Mouse (Mus musculus) forebrain, postnatal 0 days (tissue): Measurements from ENCODE around the gene Tmem145. TPM values are rescaled to one million over a fixed set of nuclear protein-coding genes. Genes with fewer than 3 reads are reported as not detected.

Experiments used
- ATAC-seq: fragments of 200-750 bp; cut with Nextera tagmentation; 2 replicates; pipeline ENCODE4 v1.8.0; 2017; ENCODE audit warnings: mild to moderate bottlenecking, moderate library complexity
- DNase-seq: peaks from one replicate; pipeline ENCODE4 v3.0.0-alpha.2; 2015
- H3K27ac ChIP-seq: fragments of 300-500 bp; sonication (generic); 2 replicates; pipeline ENCODE4 v1.5.1; 2014; ENCODE audit warnings: low read depth, mild to moderate bottlenecking, antibody characterized with exemption, low read length, moderate library complexity, mixed read lengths
- H3K27me3 ChIP-seq: fragments of 300-500 bp; sonication (generic); 2 replicates; pipeline ENCODE4 v1.6.1; 2014; ENCODE audit warnings: mild to moderate bottlenecking, low read length, mixed read lengths; ENCODE audit not compliant: insufficient read depth
- H3K36me3 ChIP-seq: fragments of 300-500 bp; sonication (generic); 2 replicates; pipeline ENCODE4 v1.6.1; 2014; ENCODE audit warnings: mild to moderate bottlenecking, moderate library complexity; ENCODE audit not compliant: insufficient read depth
- H3K4me1 ChIP-seq: fragments of 300-500 bp; sonication (generic); 2 replicates; pipeline ENCODE4 v1.6.1; 2014; ENCODE audit warnings: antibody characterized with exemption; ENCODE audit not compliant: insufficient read depth
- H3K4me2 ChIP-seq: fragments of 300-500 bp; sonication (generic); 2 replicates; pipeline ENCODE4 v1.6.1; 2014; ENCODE audit warnings: low read depth, mild to moderate bottlenecking, moderate library complexity
- H3K4me3 ChIP-seq: fragments of 300-500 bp; sonication (generic); 2 replicates; pipeline ENCODE4 v1.5.1; 2014; ENCODE audit warnings: low read depth, low read length, mixed read lengths
- H3K9ac ChIP-seq: fragments of 300-500 bp; sonication (generic); 2 replicates; pipeline ENCODE4 v1.6.1; 2014; ENCODE audit warnings: mild to moderate bottlenecking
- H3K9me3 ChIP-seq: fragments of 300-500 bp; sonication (generic); 2 replicates; pipeline ENCODE4 v1.6.1; 2016; ENCODE audit warnings: low read length
- CTCF ChIP-seq: sonication (generic); IDR thresholded peaks from 2 replicates; pipeline ENCODE4 v1.5.1; 2016; ENCODE audit warnings: antibody characterized with exemption, control low read depth, low read depth
- WGBS: fragments of 180-500 bp; shearing (Covaris S2); extraction: QIAGEN DNeasy Blood & Tissue Kit; methylation state at CpG from one replicate; pipeline ENCODE4 v1.1.7; 2014; 5-methylcytosine and 5-hydroxymethylcytosine counted together
- polyA plus RNA-seq: library from polyadenylated mRNA; unstranded; fragments of >200 nt; fragmentation: Nextera tagmentation; extraction: Ambion mirVana; gene quantifications from 2 replicates; pipeline ENCODE4 v1.2.1, GENCODE M21; 2015
- total RNA-seq: library from RNA; depleted of rRNA; stranded (reverse); fragments of >200 nt; gene quantifications from 2 replicates; pipeline ENCODE4 v1.2.3, GENCODE M21; 2014

The Tmem145 gene
- total and polyA plus RNA-seq, 2 experiments from 2014 or later = 63.2 to 68.0 TPM

GRCm38 (mm10) chr7:25267751-25268463, 38.0 kb upstream of the Tmem145 start:
- DNase-seq = peak; percentile 100
- peak; percentile 94 for ATAC-seq
- H3K4me1 ChIP-seq = peaks cover 14% of the 10 kb centered on the region
- peak overlapping the region; percentile 98 for H3K4me3 ChIP-seq
- no peak for TF ChIP-seq CTCF
- H3K4me2 ChIP-seq = peak overlapping the region; percentile 83
- H3K27me3 ChIP-seq = no peaks in the 10 kb centered on the region
- peak overlapping the region; percentile 87 for H3K9ac ChIP-seq
- peaks cover 23% of the 10 kb centered on the region for H3K36me3 ChIP-seq
- WGBS = under 1% methylated on average over 33 of the region's 33 CpGs
- H3K9me3 ChIP-seq = no peaks in the 10 kb centered on the region
- peak overlapping the region; percentile 91 for H3K27ac ChIP-seq

- Histone ChIP-seq H3K4me3 (peak overlapping the region; percentile 98), H3K27me3 (no peaks in the 10 kb centered on the region), H3K4me1 (peaks cover 14% of the 10 kb centered on the region), H3K4me2 (peak overlapping the region; percentile 83), H3K9ac (peak overlapping the region; percentile 87), H3K9me3 (no peaks in the 10 kb centered on the region), H3K36me3 (peaks cover 29% of the 10 kb centered on the region), H3K27ac (peak overlapping the region; percentile 88)
- TF ChIP-seq CTCF = no peak
- WGBS = 3% methylated on average over 7 of the region's 7 CpGs
- DNase-seq (no peak), ATAC-seq (no peak)
Observed at GRCm38 (mm10) chr7:25268588-25268987, 37.3 kb upstream of the Tmem145 start.

- H3K4me3 ChIP-seq = peak overlapping the region; percentile 98
- no peaks in the 10 kb centered on the region for H3K27me3 ChIP-seq
- 52% methylated on average over 4 of the region's 4 CpGs for WGBS
- H3K27ac ChIP-seq = no peak overlapping the region; the same call in 1 of the 2 replicates
- DNase-seq (no peak), ATAC-seq (no peak)
- TF ChIP-seq CTCF = no peak
- peak overlapping the region; percentile 87 for H3K9ac ChIP-seq
- H3K4me2 ChIP-seq = peak overlapping the region; percentile 83
- peaks cover 34% of the 10 kb centered on the region for H3K36me3 ChIP-seq
- peaks cover 14% of the 10 kb centered on the region for H3K4me1 ChIP-seq
- H3K9me3 ChIP-seq = no peaks in the 10 kb centered on the region
Observed at GRCm38 (mm10) chr7:25269029-25269428, 36.9 kb upstream of the Tmem145 start.

- Histone ChIP-seq H3K4me3 (no peak overlapping the region; the same call in 1 of the 2 replicates), H3K27me3 (no peaks in the 10 kb centered on the region), H3K9me3 (no peaks in the 10 kb centered on the region), H3K9ac (no peak overlapping the region), H3K27ac (no peak overlapping the region; the same call in 1 of the 2 replicates), H3K4me2 (peak overlapping the region; percentile 83), H3K36me3 (peaks cover 34% of the 10 kb centered on the region), H3K4me1 (peaks cover 14% of the 10 kb centered on the region)
- ATAC-seq (no peak), DNase-seq (no peak)
- WGBS = 87% methylated on average over 8 of the region's 8 CpGs
- no peak for TF ChIP-seq CTCF
Observed at GRCm38 (mm10) chr7:25269545-25270271, 36.2 kb upstream of the Tmem145 start.

GRCm38 (mm10) chr7:25270652-25271633, 35.0 kb upstream of the Tmem145 start:
- Histone ChIP-seq H3K9me3 (no peaks in the 10 kb centered on the region), H3K4me2 (no peak overlapping the region), H3K9ac (no peak overlapping the region), H3K27me3 (no peaks in the 10 kb centered on the region), H3K27ac (no peak overlapping the region), H3K36me3 (peaks cover 34% of the 10 kb centered on the region), H3K4me3 (no peak overlapping the region), H3K4me1 (peaks cover 14% of the 10 kb centered on the region)
- no peak for TF ChIP-seq CTCF
- ATAC-seq (no peak), DNase-seq (no peak)
- 91% methylated on average over 35 of the region's 35 CpGs for WGBS

GRCm38 (mm10) chr7:25271651-25272444, 34.1 kb upstream of the Tmem145 start:
- no peak for TF ChIP-seq CTCF
- Histone ChIP-seq H3K9me3 (no peaks in the 10 kb centered on the region), H3K4me3 (no peak overlapping the region), H3K36me3 (peaks cover 34% of the 10 kb centered on the region), H3K9ac (no peak overlapping the region), H3K27ac (no peak overlapping the region), H3K4me2 (no peak overlapping the region), H3K4me1 (peaks cover 14% of the 10 kb centered on the region), H3K27me3 (no peaks in the 10 kb centered on the region)
- WGBS = 90% methylated on average over 30 of the region's 30 CpGs
- DNase-seq (no peak), ATAC-seq (no peak)
